Mouse (Mus musculus): ENCODE measurements around the gene Tm9sf1. TPM values are rescaled to one million over a fixed set of nuclear protein-coding genes. Genes with fewer than 3 reads are reported as not detected.

Tm9sf1 gene
- polyA plus RNA-seq, 1 experiment, result 61.9 TPM

GRCm38 (mm10) chr14:55635523-55636007 is 8.0 kb downstream of the Tm9sf1 start, which contains the start of gene Ipo4:
Gene Ipo4 (minus strand): TSS chr14:55635957.
- Histone ChIP-seq H3K27ac (ENCODE audit: insufficient read depth, low read depth, low read length) (peak within 1 kb of the TSS; percentile 24; the same call in 1 of the 2 replicates), H3K4me1 (ENCODE audit: control insufficient read depth, insufficient read depth, low read length) (peaks cover 5% of the 10 kb centered on the region; the same call in 1 of the 2 replicates), H3K4me3 (ENCODE audit: insufficient read depth, low read length) (peak within 1 kb of the TSS; percentile 83)
- TF ChIP-seq CTCF (IDR thresholded peaks at IDR 0.05; ENCODE audit: low read depth, low read length) (no peak), POLR2A (IDR thresholded peaks at IDR 0.05; ENCODE audit: borderline replicate concordance, low read depth, low read length) (no peak)

- peaks cover 5% of the 10 kb centered on the region; the same call in 1 of the 2 replicates for H3K4me1 ChIP-seq (ENCODE audit: control insufficient read depth, insufficient read depth, low read length)
- H3K27ac ChIP-seq (ENCODE audit: insufficient read depth, low read depth, low read length), result peak overlapping the region; percentile 24; the same call in 1 of the 2 replicates
- peak overlapping the region; percentile 83 for H3K4me3 ChIP-seq (ENCODE audit: insufficient read depth, low read length)
- TF ChIP-seq CTCF (IDR thresholded peaks at IDR 0.05; ENCODE audit: low read depth, low read length) (no peak; the same call in 1 of the 2 replicates), POLR2A (IDR thresholded peaks at IDR 0.05; ENCODE audit: borderline replicate concordance, low read depth, low read length) (no peak)
Observed at GRCm38 (mm10) chr14:55634874-55635522, 8.6 kb downstream of the Tm9sf1 start.

- Histone ChIP-seq H3K27ac (ENCODE audit: insufficient read depth, low read depth, low read length) (no peak overlapping the region), H3K4me1 (ENCODE audit: control insufficient read depth, insufficient read depth, low read length) (no peaks in the 10 kb centered on the region), H3K4me3 (ENCODE audit: insufficient read depth, low read length) (no peak overlapping the region)
- TF ChIP-seq POLR2A (IDR thresholded peaks at IDR 0.05; ENCODE audit: borderline replicate concordance, low read depth, low read length) (no peak), CTCF (IDR thresholded peaks at IDR 0.05; ENCODE audit: low read depth, low read length) (peak; percentile 70)
Observed at GRCm38 (mm10) chr14:55629312-55629711, 14.3 kb downstream of the Tm9sf1 start.

DNA sequence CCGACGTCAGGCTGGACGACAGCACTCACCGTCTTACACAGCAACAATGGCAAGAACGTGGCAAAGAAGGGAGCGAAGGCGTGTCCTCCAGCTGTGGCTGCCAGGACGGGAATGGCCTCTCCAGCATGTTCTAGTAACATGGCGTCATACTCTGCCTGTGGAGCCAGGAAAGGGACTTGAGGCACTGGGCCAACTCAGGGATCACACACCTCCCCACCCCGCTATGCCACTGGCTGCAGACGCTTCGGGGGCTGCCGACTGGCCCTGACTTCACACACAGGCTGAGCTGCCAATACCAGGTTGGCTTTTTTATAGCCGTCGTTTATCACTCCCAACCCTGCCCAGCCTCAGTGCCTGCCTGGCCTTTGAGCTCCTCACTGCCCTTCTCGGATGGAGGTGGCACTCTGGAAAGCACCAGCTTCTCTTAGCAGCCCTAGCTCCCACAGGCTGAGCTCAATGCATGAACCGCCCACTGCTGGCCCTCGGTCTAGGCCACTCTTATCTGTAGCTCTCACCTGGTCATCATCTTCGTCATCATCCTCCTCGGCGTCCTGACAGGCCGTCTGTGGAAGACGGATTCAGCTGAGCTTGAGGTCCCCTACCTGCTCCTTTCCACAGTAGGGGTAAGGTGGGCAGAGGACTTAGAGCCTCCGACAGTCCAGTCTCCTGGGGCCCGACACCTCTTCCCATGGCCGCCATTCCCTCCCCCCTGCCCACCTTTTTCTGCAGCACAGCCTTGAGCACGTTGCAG is 15.4 kb downstream of the Tm9sf1 start:
- no peak overlapping the region for H3K27ac ChIP-seq (ENCODE audit: insufficient read depth, low read depth, low read length)
- no peak overlapping the region for H3K4me3 ChIP-seq (ENCODE audit: insufficient read depth, low read length)
- H3K4me1 ChIP-seq (ENCODE audit: control insufficient read depth, insufficient read depth, low read length), result no peaks in the 10 kb centered on the region
- TF ChIP-seq CTCF (IDR thresholded peaks at IDR 0.05; ENCODE audit: low read depth, low read length) (no peak), POLR2A (IDR thresholded peaks at IDR 0.05; ENCODE audit: borderline replicate concordance, low read depth, low read length) (no peak)

DNA sequence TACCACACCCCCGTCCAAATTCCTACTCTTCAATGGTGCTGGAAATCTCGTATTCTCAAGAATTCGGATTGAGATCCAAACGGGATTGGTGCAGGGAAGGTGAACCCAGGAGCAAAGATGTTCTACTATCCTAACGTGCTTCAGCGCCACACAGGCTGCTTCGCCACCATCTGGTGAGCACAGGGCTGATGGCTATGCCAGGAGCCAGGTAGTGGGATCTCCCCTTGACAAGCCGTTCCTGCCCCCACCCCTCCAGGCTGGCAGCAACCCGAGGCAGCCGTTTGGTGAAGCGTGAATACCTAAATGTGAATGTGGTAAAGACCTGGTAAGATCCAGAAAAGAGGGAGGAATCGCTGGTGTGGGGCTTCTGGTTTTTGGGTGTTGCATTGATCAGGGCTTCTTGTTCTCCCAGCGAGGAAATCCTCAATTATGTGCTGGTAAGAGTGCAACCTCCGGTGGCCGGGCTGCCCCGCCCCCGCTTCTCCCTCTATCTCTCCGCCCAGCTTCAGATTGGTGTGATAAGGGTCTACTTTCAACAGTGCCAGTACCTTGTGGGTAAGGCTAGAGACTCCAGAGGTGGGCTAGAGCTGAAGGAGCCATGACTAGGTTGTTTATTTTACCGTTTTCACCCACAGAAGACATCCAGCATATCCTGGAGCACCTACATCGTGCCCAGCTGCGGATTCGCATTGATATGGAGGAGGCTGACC is 25.0 kb downstream of the Tm9sf1 start:
- H3K4me3 ChIP-seq (ENCODE audit: insufficient read depth, low read length), result no peak overlapping the region
- TF ChIP-seq CTCF (IDR thresholded peaks at IDR 0.05; ENCODE audit: low read depth, low read length) (no peak), POLR2A (IDR thresholded peaks at IDR 0.05; ENCODE audit: borderline replicate concordance, low read depth, low read length) (no peak)
- H3K4me1 ChIP-seq (ENCODE audit: control insufficient read depth, insufficient read depth, low read length), result no peaks in the 10 kb centered on the region
- H3K27ac ChIP-seq (ENCODE audit: insufficient read depth, low read depth, low read length), result no peak overlapping the region

DNA sequence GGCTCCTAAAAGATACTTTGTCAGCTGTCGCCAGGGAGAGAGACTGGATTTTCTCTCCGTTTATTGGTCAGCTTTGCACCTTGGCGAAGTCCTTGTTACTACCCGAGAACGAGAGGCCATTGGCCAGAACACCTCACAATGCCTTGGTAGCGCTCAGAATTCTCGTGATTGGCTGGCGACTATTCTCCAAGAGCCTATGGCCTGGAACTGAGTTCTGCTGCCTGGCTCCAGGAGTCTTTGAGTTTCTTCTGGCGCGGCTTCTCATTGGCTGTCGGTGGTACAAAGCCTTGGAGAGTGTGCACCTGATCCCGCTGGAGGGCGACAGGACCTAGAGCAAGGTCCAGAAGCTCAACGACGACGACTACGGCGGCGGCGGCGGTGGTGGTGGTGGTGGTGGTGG is 25.8 kb downstream of the Tm9sf1 start, which contains the start of gene Rec8:
Gene Rec8, plus strand, starts transcription at position 216 of the 400 bp plus-strand sequence.
- Histone ChIP-seq H3K4me3 (ENCODE audit: insufficient read depth, low read length) (no peak within 1 kb of the TSS), H3K27ac (ENCODE audit: insufficient read depth, low read depth, low read length) (no peak within 1 kb of the TSS), H3K4me1 (ENCODE audit: control insufficient read depth, insufficient read depth, low read length) (no peaks in the 10 kb centered on the region)
- TF ChIP-seq CTCF (IDR thresholded peaks at IDR 0.05; ENCODE audit: low read depth, low read length) (no peak), POLR2A (IDR thresholded peaks at IDR 0.05; ENCODE audit: borderline replicate concordance, low read depth, low read length) (no peak)

GRCm38 (mm10) chr14:55616844-55617243 is 26.8 kb downstream of the Tm9sf1 start:
- Histone ChIP-seq H3K4me1 (ENCODE audit: control insufficient read depth, insufficient read depth, low read length) (no peaks in the 10 kb centered on the region), H3K4me3 (ENCODE audit: insufficient read depth, low read length) (no peak overlapping the region), H3K27ac (ENCODE audit: insufficient read depth, low read depth, low read length) (no peak overlapping the region)
- TF ChIP-seq CTCF (IDR thresholded peaks at IDR 0.05; ENCODE audit: low read depth, low read length) (no peak), POLR2A (IDR thresholded peaks at IDR 0.05; ENCODE audit: borderline replicate concordance, low read depth, low read length) (no peak)

- Histone ChIP-seq H3K4me1 (ENCODE audit: control insufficient read depth, insufficient read depth, low read length) (no peaks in the 10 kb centered on the region), H3K27ac (ENCODE audit: insufficient read depth, low read depth, low read length) (no peak overlapping the region), H3K4me3 (ENCODE audit: insufficient read depth, low read length) (no peak overlapping the region)
- TF ChIP-seq POLR2A (IDR thresholded peaks at IDR 0.05; ENCODE audit: borderline replicate concordance, low read depth, low read length) (no peak), CTCF (IDR thresholded peaks at IDR 0.05; ENCODE audit: low read depth, low read length) (no peak)
Observed at GRCm38 (mm10) chr14:55615876-55616275, 27.7 kb downstream of the Tm9sf1 start.

- H3K27ac ChIP-seq (ENCODE audit: insufficient read depth, low read depth, low read length), result no peak overlapping the region
- TF ChIP-seq CTCF (IDR thresholded peaks at IDR 0.05; ENCODE audit: low read depth, low read length) (no peak), POLR2A (IDR thresholded peaks at IDR 0.05; ENCODE audit: borderline replicate concordance, low read depth, low read length) (no peak)
- no peaks in the 10 kb centered on the region for H3K4me1 ChIP-seq (ENCODE audit: control insufficient read depth, insufficient read depth, low read length)
- no peak overlapping the region for H3K4me3 ChIP-seq (ENCODE audit: insufficient read depth, low read length)
Observed at GRCm38 (mm10) chr14:55614565-55615178, 28.9 kb downstream of the Tm9sf1 start.
